Mouse (Mus musculus) brain, embryonic 18.5 days (tissue): ENCODE measurements around the gene Alyref2.
A peak's percentile ranks its signal among the peaks of the same experiment; 100 is the strongest.
"Not testable (repeated sequence)": the region's sequence is repeated elsewhere in the genome, so short reads cannot be mapped to it uniquely, and the experiment has no call there.

Experiments used
- DNase-seq: peaks from one replicate; pipeline ENCODE4 v3.0.0-alpha.2; 2012; ENCODE audit warnings: low read depth, low spot score

Alyref2 gene

GRCm38 (mm10) chr1:171503250-171503591 is at the start of gene Alyref2:
Alyref2 (plus strand) TSS chr1:171503478.
- DNase-seq, result peak; percentile 83

GRCm38 (mm10) chr1:171454926-171455325 is 48.4 kb upstream of the Alyref2 start:
- DNase-seq, result no peak

- no peak for DNase-seq
Observed at GRCm38 (mm10) chr1:171457568-171457967, 45.7 kb upstream of the Alyref2 start.

- DNase-seq, result no peak
Observed at GRCm38 (mm10) chr1:171459791-171460190, 43.5 kb upstream of the Alyref2 start.

GRCm38 (mm10) chr1:171460551-171461503 is 42.5 kb upstream of the Alyref2 start:
- DNase-seq, result no peak

- DNase-seq, result no peak
Observed at GRCm38 (mm10) chr1:171463133-171463532, 40.1 kb upstream of the Alyref2 start.

GRCm38 (mm10) chr1:171465749-171466412 is 37.4 kb upstream of the Alyref2 start:
- no peak for DNase-seq

GRCm38 (mm10) chr1:171466565-171466964 is 36.7 kb upstream of the Alyref2 start:
- DNase-seq, result no peak

GRCm38 (mm10) chr1:171469678-171470077 is 33.6 kb upstream of the Alyref2 start:
- DNase-seq, result no peak

GRCm38 (mm10) chr1:171470371-171470871 is 32.9 kb upstream of the Alyref2 start:
- no peak for DNase-seq

- DNase-seq, result no peak
Observed at GRCm38 (mm10) chr1:171470896-171471295, 32.4 kb upstream of the Alyref2 start.

GRCm38 (mm10) chr1:171471452-171471851 is 31.8 kb upstream of the Alyref2 start:
- DNase-seq, result no peak

GRCm38 (mm10) chr1:171471941-171472340 is 31.3 kb upstream of the Alyref2 start:
- DNase-seq, result not testable (repeated sequence)

GRCm38 (mm10) chr1:171473506-171473905 is 29.8 kb upstream of the Alyref2 start:
- DNase-seq, result no peak

- DNase-seq, result no peak
Observed at GRCm38 (mm10) chr1:171473920-171474640, 29.2 kb upstream of the Alyref2 start.

GRCm38 (mm10) chr1:171477123-171477522 is 26.2 kb upstream of the Alyref2 start:
- DNase-seq, result no peak

GRCm38 (mm10) chr1:171477758-171478545 is 25.3 kb upstream of the Alyref2 start:
- no peak for DNase-seq

- no peak for DNase-seq
Observed at GRCm38 (mm10) chr1:171478968-171479367, 24.3 kb upstream of the Alyref2 start.

- no peak for DNase-seq
Observed at GRCm38 (mm10) chr1:171494241-171494640, 9.0 kb upstream of the Alyref2 start.

- DNase-seq, result no peak
Observed at GRCm38 (mm10) chr1:171495371-171495770, 7.9 kb upstream of the Alyref2 start.

- DNase-seq, result no peak
Observed at GRCm38 (mm10) chr1:171499856-171500255, 3.4 kb upstream of the Alyref2 start.
